15 mouse cellular contexts compared by ENCODE assay signal in genomic region chr9:67766405-67766804, GRCm38 (mm10). TPM values are rescaled to one million over a fixed set of nuclear protein-coding genes. Genes with fewer than 3 reads are reported as not detected.
"Had no signal": no experiment of that assay in that cellular context is flagged by ENCODE, and none has a peak within 500 bp of the region (broad histone marks: within the 10 kb centered on the region; RNA-seq: fewer than 3 reads in every experiment).

No protein-coding gene starts in this region.

- H3K4me1 ChIP-seq: kidney, embryonic 15.5 days; limb, embryonic 15.5 days; liver, embryonic 12.5 days; megakaryocyte, embryonic 14.5 days; neural tube, embryonic 13.5 days had no signal

- H3K4me2 ChIP-seq: kidney, embryonic 15.5 days; limb, embryonic 15.5 days; liver, embryonic 12.5 days; lung, embryonic 14.5 days; midbrain, embryonic 11.5 days; neural tube, embryonic 13.5 days had no signal

- H3K27ac ChIP-seq: kidney, embryonic 15.5 days; limb, embryonic 15.5 days; liver, embryonic 12.5 days; macrophage; neural tube, embryonic 13.5 days had no signal

- ATAC-seq: liver, embryonic 12.5 days; midbrain, embryonic 16.5 days had no signal

- H3K36me3 ChIP-seq: kidney, embryonic 15.5 days; limb, embryonic 15.5 days; liver, embryonic 12.5 days; neural tube, embryonic 13.5 days had no signal

- DNase-seq: kidney, postnatal 14 days; lung, postnatal 14 days; retina, postnatal 1 day had no signal

- H3K9ac ChIP-seq: kidney, embryonic 15.5 days; limb, embryonic 15.5 days; liver, embryonic 12.5 days; lung, embryonic 14.5 days; neural tube, embryonic 13.5 days had no signal

- H3K9me3 ChIP-seq: kidney, embryonic 15.5 days; limb, embryonic 15.5 days; neural tube, embryonic 13.5 days had no signal

- H3K4me3 ChIP-seq: kidney, embryonic 15.5 days; limb, embryonic 15.5 days; liver, embryonic 12.5 days; megakaryocyte, embryonic 14.5 days; neural tube, embryonic 13.5 days had no signal

RNA-seq across cellular contexts. Expression of gene C2cd4b, which starts 7.2 kb away (rescaled TPM):
- polyA plus RNA-seq: limb, embryonic 11.5 days; liver, embryonic 16.5 days; macrophage; midbrain, embryonic 11.5 days; stomach, embryonic 16.5 days had no signal
